Mouse (Mus musculus) intestine, embryonic 15.5 days (tissue): Measurements from ENCODE around the gene Wdfy4. TPM values are rescaled to one million over a fixed set of nuclear protein-coding genes. Genes with fewer than 3 reads are reported as not detected.

Experiments
- ATAC-seq: fragments of 200-750 bp; cut with Nextera tagmentation; 2 replicates; pipeline ENCODE4 v1.8.0; 2017; ENCODE audit warnings: moderate TSS enrichment, moderate library complexity
- H3K27ac ChIP-seq: fragments of 300-500 bp; sonication (generic); 2 replicates; pipeline ENCODE4 v1.5.1; 2015; ENCODE audit warnings: mild to moderate bottlenecking, inconsistent platforms
- H3K27me3 ChIP-seq: fragments of 300-500 bp; sonication (generic); replicated peaks from 2 replicates; pipeline ENCODE4 v1.6.1; 2015; ENCODE audit warnings: inconsistent platforms
- H3K36me3 ChIP-seq: fragments of 300-500 bp; sonication (generic); 2 replicates; pipeline ENCODE4 v1.6.1; 2015; ENCODE audit warnings: inconsistent platforms
- H3K4me1 ChIP-seq: fragments of 300-500 bp; sonication (generic); replicated peaks from 2 replicates; pipeline ENCODE4 v1.6.1; 2015; ENCODE audit warnings: inconsistent platforms
- H3K4me2 ChIP-seq: fragments of 300-500 bp; sonication (generic); replicated peaks from 2 replicates; pipeline ENCODE4 v1.6.1; 2015; ENCODE audit warnings: mild to moderate bottlenecking, inconsistent platforms
- H3K4me3 ChIP-seq: fragments of 300-500 bp; sonication (generic); replicated peaks from 2 replicates; pipeline ENCODE4 v1.5.1; 2015; ENCODE audit warnings: inconsistent platforms
- H3K9ac ChIP-seq: fragments of 300-500 bp; sonication (generic); 2 replicates; pipeline ENCODE4 v1.6.1; 2015; ENCODE audit warnings: inconsistent platforms
- H3K9me3 ChIP-seq: fragments of 300-500 bp; sonication (generic); 2 replicates; pipeline ENCODE4 v1.6.1; 2016; ENCODE audit warnings: inconsistent platforms
- WGBS: fragments of 180-500 bp; shearing (Covaris S2); methylation state at CpG from one replicate; pipeline ENCODE4 v1.1.7; 2015; 5-methylcytosine and 5-hydroxymethylcytosine counted together
- polyA plus RNA-seq: library from polyadenylated mRNA; unstranded; fragments of >200 nt; fragmentation: Nextera tagmentation; extraction: Ambion mirVana; gene quantifications from 2 replicates; pipeline ENCODE4 v1.2.1, GENCODE M21; 2015

Wdfy4 gene
- polyA plus RNA-seq, 1 experiment from 2014 or later, result 0.46 TPM

GRCm38 (mm10) chr14:33101609-33102008 is 83.7 kb downstream of the Wdfy4 start:
- Histone ChIP-seq H3K9ac (no peak overlapping the region), H3K4me2 (no peak overlapping the region), H3K4me1 (no peaks in the 10 kb centered on the region), H3K27me3 (no peaks in the 10 kb centered on the region), H3K27ac (no peak overlapping the region), H3K9me3 (no peaks in the 10 kb centered on the region), H3K36me3 (no peaks in the 10 kb centered on the region), H3K4me3 (no peak overlapping the region)
- ATAC-seq, result no peak
- 24% methylated on average over 2 of the region's 2 CpGs for WGBS

GRCm38 (mm10) chr14:33099926-33100325 is 85.4 kb downstream of the Wdfy4 start:
- no peak overlapping the region for H3K4me3 ChIP-seq
- no peak overlapping the region for H3K27ac ChIP-seq
- H3K4me2 ChIP-seq, result no peak overlapping the region
- H3K27me3 ChIP-seq, result no peaks in the 10 kb centered on the region
- WGBS, result 76% methylated on average over 5 of the region's 5 CpGs
- ATAC-seq, result no peak
- no peaks in the 10 kb centered on the region for H3K4me1 ChIP-seq
- H3K9ac ChIP-seq, result no peak overlapping the region
- H3K36me3 ChIP-seq, result no peaks in the 10 kb centered on the region
- no peaks in the 10 kb centered on the region for H3K9me3 ChIP-seq

GRCm38 (mm10) chr14:33099111-33099510 is 86.2 kb downstream of the Wdfy4 start:
- Histone ChIP-seq H3K4me2 (no peak overlapping the region), H3K4me1 (no peaks in the 10 kb centered on the region), H3K27me3 (no peaks in the 10 kb centered on the region), H3K27ac (no peak overlapping the region), H3K4me3 (no peak overlapping the region), H3K36me3 (no peaks in the 10 kb centered on the region), H3K9me3 (no peaks in the 10 kb centered on the region), H3K9ac (no peak overlapping the region)
- ATAC-seq, result no peak
- WGBS, result 49% methylated on average over 7 of the region's 7 CpGs

- Histone ChIP-seq H3K9me3 (no peaks in the 10 kb centered on the region), H3K27ac (no peak overlapping the region)
- 74% methylated on average over 5 of the region's 5 CpGs for WGBS
Observed at GRCm38 (mm10) chr14:33096462-33096861, 88.8 kb downstream of the Wdfy4 start.

GRCm38 (mm10) chr14:33083326-33083725 is 102.0 kb downstream of the Wdfy4 start:
- H3K9ac ChIP-seq, result no peak overlapping the region
- 75% methylated on average over 8 of the region's 8 CpGs for WGBS
- H3K9me3 ChIP-seq, result no peaks in the 10 kb centered on the region
- no peak for ATAC-seq
- H3K4me1 ChIP-seq, result no peaks in the 10 kb centered on the region
- H3K4me2 ChIP-seq, result no peak overlapping the region
- H3K27ac ChIP-seq, result no peak overlapping the region
- H3K27me3 ChIP-seq, result no peaks in the 10 kb centered on the region
- H3K36me3 ChIP-seq, result no peaks in the 10 kb centered on the region
- no peak overlapping the region for H3K4me3 ChIP-seq

More at GRCm38 (mm10) chr14:33096462-33096861, 88.8 kb downstream of the Wdfy4 start:
- Histone ChIP-seq H3K9ac (no peak overlapping the region), H3K4me3 (no peak overlapping the region), H3K4me1 (no peaks in the 10 kb centered on the region), H3K27me3 (no peaks in the 10 kb centered on the region), H3K36me3 (no peaks in the 10 kb centered on the region), H3K4me2 (no peak overlapping the region)
- ATAC-seq, result no peak

GRCm38 (mm10) chr14:33082301-33082700 is 103.0 kb downstream of the Wdfy4 start:
- H3K36me3 ChIP-seq, result no peaks in the 10 kb centered on the region
- WGBS, result 47% methylated on average over 1 of the region's 1 CpGs

GRCm38 (mm10) chr14:33081370-33081860 is 103.9 kb downstream of the Wdfy4 start:
- WGBS, result 85% methylated on average over 6 of the region's 6 CpGs
- H3K36me3 ChIP-seq, result no peaks in the 10 kb centered on the region
- no peak for ATAC-seq

More at GRCm38 (mm10) chr14:33082301-33082700, 103.0 kb downstream of the Wdfy4 start:
- H3K27ac ChIP-seq, result no peak overlapping the region
- no peak overlapping the region for H3K9ac ChIP-seq
- no peaks in the 10 kb centered on the region for H3K27me3 ChIP-seq
- H3K4me1 ChIP-seq, result no peaks in the 10 kb centered on the region
- no peaks in the 10 kb centered on the region for H3K9me3 ChIP-seq
- H3K4me3 ChIP-seq, result no peak overlapping the region
- no peak for ATAC-seq
- H3K4me2 ChIP-seq, result no peak overlapping the region

GRCm38 (mm10) chr14:33078596-33078995 is 106.7 kb downstream of the Wdfy4 start:
- Histone ChIP-seq H3K4me3 (no peak overlapping the region), H3K9me3 (no peaks in the 10 kb centered on the region), H3K9ac (no peak overlapping the region), H3K27me3 (no peaks in the 10 kb centered on the region), H3K36me3 (no peaks in the 10 kb centered on the region), H3K4me2 (no peak overlapping the region), H3K4me1 (no peaks in the 10 kb centered on the region), H3K27ac (no peak overlapping the region)
- 88% methylated on average over 6 of the region's 6 CpGs for WGBS
- ATAC-seq, result no peak

More at GRCm38 (mm10) chr14:33081370-33081860, 103.9 kb downstream of the Wdfy4 start:
- H3K4me3 ChIP-seq, result no peak overlapping the region
- H3K4me2 ChIP-seq, result no peak overlapping the region
- no peaks in the 10 kb centered on the region for H3K4me1 ChIP-seq
- no peaks in the 10 kb centered on the region for H3K9me3 ChIP-seq
- no peak overlapping the region for H3K27ac ChIP-seq
- no peaks in the 10 kb centered on the region for H3K27me3 ChIP-seq
- H3K9ac ChIP-seq, result no peak overlapping the region

GRCm38 (mm10) chr14:33078110-33078509 is 107.2 kb downstream of the Wdfy4 start:
- H3K9ac ChIP-seq, result no peak overlapping the region
- no peaks in the 10 kb centered on the region for H3K9me3 ChIP-seq
- no peak overlapping the region for H3K4me3 ChIP-seq
- WGBS, result 91% methylated on average over 6 of the region's 6 CpGs
- no peak overlapping the region for H3K27ac ChIP-seq
- H3K4me1 ChIP-seq, result no peaks in the 10 kb centered on the region
- H3K36me3 ChIP-seq, result no peaks in the 10 kb centered on the region
- ATAC-seq, result no peak
- no peak overlapping the region for H3K4me2 ChIP-seq
- H3K27me3 ChIP-seq, result no peaks in the 10 kb centered on the region

GRCm38 (mm10) chr14:33073355-33073754 is 112.0 kb downstream of the Wdfy4 start:
- H3K9me3 ChIP-seq, result no peaks in the 10 kb centered on the region
- H3K36me3 ChIP-seq, result no peaks in the 10 kb centered on the region
- WGBS, result 89% methylated on average over 3 of the region's 3 CpGs
- no peak overlapping the region for H3K4me2 ChIP-seq
- no peak for ATAC-seq
- H3K4me1 ChIP-seq, result no peaks in the 10 kb centered on the region
- H3K9ac ChIP-seq, result no peak overlapping the region
- no peaks in the 10 kb centered on the region for H3K27me3 ChIP-seq
- no peak overlapping the region for H3K4me3 ChIP-seq
- no peak overlapping the region for H3K27ac ChIP-seq

GRCm38 (mm10) chr14:33072351-33072750 is 113.0 kb downstream of the Wdfy4 start:
- Histone ChIP-seq H3K27me3 (no peaks in the 10 kb centered on the region), H3K9ac (no peak overlapping the region), H3K4me1 (no peaks in the 10 kb centered on the region), H3K9me3 (no peaks in the 10 kb centered on the region), H3K4me3 (no peak overlapping the region), H3K4me2 (no peak overlapping the region), H3K27ac (no peak overlapping the region), H3K36me3 (no peaks in the 10 kb centered on the region)
- WGBS, result 86% methylated on average over 7 of the region's 7 CpGs
- no peak for ATAC-seq

GRCm38 (mm10) chr14:33067676-33068075 is 117.6 kb downstream of the Wdfy4 start:
- Histone ChIP-seq H3K36me3 (no peaks in the 10 kb centered on the region), H3K9me3 (no peaks in the 10 kb centered on the region), H3K4me1 (no peaks in the 10 kb centered on the region), H3K27me3 (no peaks in the 10 kb centered on the region), H3K4me2 (no peak overlapping the region), H3K4me3 (no peak overlapping the region), H3K9ac (no peak overlapping the region), H3K27ac (no peak overlapping the region)
- 80% methylated on average over 9 of the region's 9 CpGs for WGBS
- ATAC-seq, result no peak

GRCm38 (mm10) chr14:33062996-33063395 is 122.3 kb downstream of the Wdfy4 start:
- H3K9ac ChIP-seq, result no peak overlapping the region
- H3K4me2 ChIP-seq, result no peak overlapping the region
- 75% methylated on average over 5 of the region's 5 CpGs for WGBS
- H3K4me1 ChIP-seq, result no peaks in the 10 kb centered on the region
- no peaks in the 10 kb centered on the region for H3K9me3 ChIP-seq
- ATAC-seq, result no peak
- no peak overlapping the region for H3K4me3 ChIP-seq
- H3K36me3 ChIP-seq, result no peaks in the 10 kb centered on the region
- H3K27me3 ChIP-seq, result no peaks in the 10 kb centered on the region
- no peak overlapping the region for H3K27ac ChIP-seq
